Mouse (Mus musculus): ENCODE measurements around the gene Vmn2r121.

Vmn2r121 gene

GRCm38 (mm10) chrX:124135852-124136251, at the start of gene Vmn2r121:
Gene Vmn2r121, minus strand, starts transcription at chrX:124135952.
- DNase-seq (ENCODE audit: low spot score), result no peak

All from ovary, postnatal 36 days (tissue).